Mouse (Mus musculus): ENCODE data around the gene Tada3. TPM values are rescaled to one million over a fixed set of nuclear protein-coding genes. Genes with fewer than 3 reads are reported as not detected.

Tada3 gene
- total RNA-seq, 2 experiments from 2014 or later = 47.3 to 51.0 TPM

GRCm38 (mm10) chr6:113388960-113389359 lies 11.3 kb upstream of the Tada3 start, which contains the start of gene Ttll3:
TSS of gene Ttll3 (plus strand) at chr6:113389260.
- no peak for DNase-seq (ENCODE audit: low spot score in 2 of 2)

GRCm38 (mm10) chr6:113386025-113386424 lies 8.3 kb upstream of the Tada3 start:
- no peak for DNase-seq (ENCODE audit: low spot score in 2 of 2)

- DNase-seq (ENCODE audit: low spot score in 2 of 2) = no peak
Observed at GRCm38 (mm10) chr6:113385160-113385714, 7.6 kb upstream of the Tada3 start.

GRCm38 (mm10) chr6:113384351-113384927 lies 6.8 kb upstream of the Tada3 start:
- DNase-seq (ENCODE audit: low spot score in 2 of 2) = no peak

GRCm38 (mm10) chr6:113380480-113380879 lies 2.8 kb upstream of the Tada3 start:
- DNase-seq (ENCODE audit: low spot score in 2 of 2) = no peak

- DNase-seq (ENCODE audit: low spot score in 2 of 2) = no peak
Observed at GRCm38 (mm10) chr6:113379246-113379645, 1.6 kb upstream of the Tada3 start.

GRCm38 (mm10) chr6:113377172-113377495 lies 549 bp downstream of the Tada3 start:
- no peak for DNase-seq (ENCODE audit: low spot score in 2 of 2)

- no peak for DNase-seq (ENCODE audit: low spot score in 2 of 2)
Observed at GRCm38 (mm10) chr6:113373491-113373890, 4.2 kb downstream of the Tada3 start.

- no peak for DNase-seq (ENCODE audit: low spot score in 2 of 2)
Observed at GRCm38 (mm10) chr6:113370194-113370929, 7.3 kb downstream of the Tada3 start.

- no peak for DNase-seq (ENCODE audit: low spot score in 2 of 2)
Observed at GRCm38 (mm10) chr6:113368577-113368976, 9.1 kb downstream of the Tada3 start.

GRCm38 (mm10) chr6:113368124-113368523 lies 9.6 kb downstream of the Tada3 start:
- DNase-seq (ENCODE audit: low spot score in 2 of 2) = no peak

- DNase-seq (ENCODE audit: low spot score in 2 of 2) = no peak
Observed at GRCm38 (mm10) chr6:113367574-113367973, 10.1 kb downstream of the Tada3 start.

- DNase-seq (ENCODE audit: low spot score in 2 of 2) = no peak
Observed at GRCm38 (mm10) chr6:113366639-113367038, 11.0 kb downstream of the Tada3 start.

GRCm38 (mm10) chr6:113364518-113365135 lies 13.1 kb downstream of the Tada3 start:
- DNase-seq (ENCODE audit: low spot score in 2 of 2) = no peak

- no peak for DNase-seq (ENCODE audit: low spot score in 2 of 2)
Observed at GRCm38 (mm10) chr6:113362241-113362640, 15.4 kb downstream of the Tada3 start.

GRCm38 (mm10) chr6:113361476-113361875 lies 16.2 kb downstream of the Tada3 start:
- DNase-seq (ENCODE audit: low spot score in 2 of 2) = no peak

GRCm38 (mm10) chr6:113353696-113354095 lies 24.0 kb downstream of the Tada3 start:
- DNase-seq (ENCODE audit: low spot score in 2 of 2) = no peak

GRCm38 (mm10) chr6:113352820-113353219 lies 24.9 kb downstream of the Tada3 start:
- DNase-seq (ENCODE audit: low spot score in 2 of 2) = no peak

- DNase-seq (ENCODE audit: low spot score in 2 of 2) = no peak
Observed at GRCm38 (mm10) chr6:113351653-113352052, 26.0 kb downstream of the Tada3 start.

- DNase-seq (ENCODE audit: low spot score in 2 of 2) = no peak
Observed at GRCm38 (mm10) chr6:113351161-113351560, 26.5 kb downstream of the Tada3 start.

- no peak for DNase-seq (ENCODE audit: low spot score in 2 of 2)
Observed at GRCm38 (mm10) chr6:113350538-113350937, 27.1 kb downstream of the Tada3 start.

- no peak for DNase-seq (ENCODE audit: low spot score in 2 of 2)
Observed at GRCm38 (mm10) chr6:113346897-113347296, 30.8 kb downstream of the Tada3 start.
